Mouse (Mus musculus): ENCODE measurements around the gene Slc43a3.

The Slc43a3 gene

DNA sequence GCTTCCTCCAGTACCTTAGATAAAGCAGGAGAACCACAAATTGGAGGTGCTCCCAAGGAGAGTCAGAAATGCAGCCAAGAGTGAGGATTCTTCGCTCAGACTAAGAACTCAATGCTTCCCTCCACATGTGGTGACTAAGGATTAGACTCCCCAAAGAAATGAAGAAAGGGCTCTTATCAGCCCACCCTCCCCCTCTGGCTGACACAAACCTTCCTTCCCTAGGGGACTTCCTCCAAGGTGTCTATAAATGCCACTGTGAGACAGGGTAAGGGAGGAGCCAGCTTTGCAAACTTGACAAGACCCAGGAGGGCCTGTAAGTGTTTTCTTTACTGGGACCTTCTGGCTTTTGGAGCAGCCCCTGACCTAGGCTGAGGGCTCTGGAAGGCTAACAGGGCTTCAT is 43.8 kb downstream of the Slc43a3 start, which contains the start of gene Prg2:
Gene Prg2, plus strand, starts transcription at position 274 of the 400 bp plus-strand sequence.
- no peak for DNase-seq (ENCODE audit: low spot score)

DNA sequence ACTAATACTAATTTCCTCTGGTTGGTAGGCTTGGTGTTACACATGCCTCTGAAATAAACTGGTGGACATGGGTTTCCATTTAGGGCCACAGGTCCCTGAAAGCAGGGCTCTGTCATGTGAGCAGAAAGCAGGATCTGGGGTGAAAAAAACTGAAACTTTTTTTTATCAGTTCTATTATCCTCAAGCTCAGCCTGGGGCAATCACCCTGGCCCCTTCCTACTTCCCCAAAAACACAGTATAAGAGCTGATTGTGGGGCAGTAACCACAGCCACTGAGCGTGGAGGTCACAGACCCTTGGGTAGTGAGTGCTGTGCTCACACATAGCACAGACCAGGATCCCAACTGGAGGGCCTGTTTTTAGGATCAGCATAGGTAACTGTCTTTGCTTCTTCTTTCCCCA is 51.6 kb downstream of the Slc43a3 start, which contains the start of gene Prg3:
Gene Prg3, plus strand, starts transcription at position 286 of the 400 bp plus-strand sequence.
- no peak for DNase-seq (ENCODE audit: low spot score)

DNA sequence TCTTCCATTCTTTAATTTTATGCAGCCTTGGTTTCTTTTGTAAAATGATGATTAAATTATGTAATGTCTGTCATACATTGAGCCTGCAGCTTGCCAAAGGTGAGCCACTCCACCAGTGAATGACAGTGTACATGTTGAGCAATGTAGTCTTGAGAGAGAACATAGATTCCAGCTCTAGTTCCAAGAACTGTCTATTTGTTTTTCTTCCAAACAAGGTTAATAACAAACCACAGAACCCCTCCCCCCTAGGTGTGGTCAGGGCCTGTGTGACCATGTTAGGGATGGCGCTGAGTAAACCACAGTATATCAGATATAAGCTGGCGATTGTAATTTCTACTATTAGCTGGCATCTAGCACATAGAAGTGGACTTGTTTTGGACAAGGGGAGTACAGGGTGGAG is 60.0 kb downstream of the Slc43a3 start:
- no peak for DNase-seq (ENCODE audit: low spot score)

DNA sequence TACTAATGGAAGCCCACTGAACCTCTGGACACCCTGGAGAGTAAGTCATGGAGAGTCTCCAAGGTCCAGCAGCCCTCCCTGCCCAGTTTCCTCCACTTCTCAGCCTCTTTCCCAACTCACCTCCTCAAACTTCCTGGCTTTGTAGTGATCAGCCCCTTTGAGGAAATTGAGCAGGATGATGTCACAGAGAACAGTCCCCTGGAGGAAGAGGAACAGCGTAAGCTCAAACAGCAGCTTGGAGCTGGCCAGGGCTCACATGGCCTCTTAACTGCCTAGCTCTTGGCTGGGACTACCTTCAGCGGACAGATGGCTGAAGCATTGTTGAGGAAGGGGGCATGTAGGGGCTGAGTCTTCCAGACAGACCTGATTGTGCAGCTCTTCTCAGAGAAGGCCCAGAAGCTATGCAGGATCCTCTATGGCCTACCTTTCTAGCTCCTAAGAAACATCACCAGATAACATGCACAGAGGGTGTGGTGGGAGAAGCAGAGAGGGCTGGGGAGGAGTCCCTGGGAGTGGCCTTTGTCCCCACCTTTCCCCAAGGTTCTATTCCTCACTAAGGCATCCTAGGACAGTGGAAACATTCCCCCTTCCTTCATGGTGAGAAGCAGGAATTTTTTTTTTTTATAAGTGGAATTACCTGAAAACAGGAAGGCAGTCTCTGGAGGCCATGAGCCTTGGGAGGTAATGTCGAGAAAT is 63.3 kb downstream of the Slc43a3 start:
- no peak for DNase-seq (ENCODE audit: low spot score)

DNA sequence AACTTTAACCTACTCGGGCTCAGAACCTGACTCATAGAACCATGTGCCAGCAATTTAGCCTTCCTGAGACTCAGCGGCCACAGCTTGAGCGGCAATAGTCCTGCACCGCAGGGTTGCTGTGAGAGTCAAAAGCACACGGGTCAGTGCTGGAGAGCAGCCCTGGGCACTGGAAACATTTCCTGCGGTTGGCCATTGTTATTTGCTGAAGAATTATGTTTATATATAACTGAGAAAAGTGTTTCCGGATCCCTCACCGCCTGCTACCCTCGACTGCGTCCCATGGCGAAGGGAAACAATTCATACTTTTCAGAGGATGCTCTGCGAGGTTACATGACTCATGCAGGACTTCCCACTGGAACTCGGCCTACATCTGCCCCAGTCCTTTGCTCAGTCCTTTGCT is 65.1 kb downstream of the Slc43a3 start:
- no peak for DNase-seq (ENCODE audit: low spot score)

DNA sequence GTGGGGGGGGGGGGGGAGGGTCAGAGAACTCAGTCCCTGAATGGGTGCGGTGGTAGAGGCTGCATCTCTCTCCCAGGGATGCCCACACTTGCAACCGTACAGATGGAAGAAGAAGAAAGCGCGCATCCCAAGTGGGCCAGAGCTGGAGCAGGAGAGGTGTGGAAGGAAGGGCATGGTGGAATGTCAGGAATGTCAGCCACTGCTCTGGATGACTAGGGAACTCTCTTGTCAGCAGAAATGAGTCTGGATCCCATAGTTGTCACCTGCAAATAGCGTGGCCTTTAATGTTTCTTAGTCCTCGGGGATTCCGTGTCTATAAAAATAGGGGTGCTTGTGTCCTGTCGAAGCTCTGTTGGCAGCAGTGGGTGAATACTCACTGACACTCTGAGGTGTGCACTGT is 66.2 kb downstream of the Slc43a3 start:
- no peak for DNase-seq (ENCODE audit: low spot score)

DNA sequence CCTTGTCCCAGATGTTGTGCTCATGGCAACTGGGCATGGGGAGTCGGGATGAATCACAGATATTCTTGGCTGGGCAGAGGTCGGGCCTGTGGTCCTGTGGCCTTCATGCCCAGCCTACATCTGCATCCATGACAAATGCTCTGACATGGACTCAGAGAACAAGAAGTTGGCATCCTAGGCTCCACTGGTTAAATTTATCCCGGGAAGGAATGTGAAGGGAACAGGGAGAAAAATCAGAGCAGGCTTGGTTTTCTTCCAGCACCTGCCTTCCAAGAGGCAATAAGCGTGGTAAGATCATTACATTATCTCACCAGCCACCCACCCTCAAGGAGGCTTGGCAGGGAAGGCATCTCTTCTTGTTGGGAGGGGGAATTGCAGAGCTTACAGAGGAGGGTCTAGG is 68.0 kb downstream of the Slc43a3 start:
- DNase-seq (ENCODE audit: low spot score), result no peak

DNA sequence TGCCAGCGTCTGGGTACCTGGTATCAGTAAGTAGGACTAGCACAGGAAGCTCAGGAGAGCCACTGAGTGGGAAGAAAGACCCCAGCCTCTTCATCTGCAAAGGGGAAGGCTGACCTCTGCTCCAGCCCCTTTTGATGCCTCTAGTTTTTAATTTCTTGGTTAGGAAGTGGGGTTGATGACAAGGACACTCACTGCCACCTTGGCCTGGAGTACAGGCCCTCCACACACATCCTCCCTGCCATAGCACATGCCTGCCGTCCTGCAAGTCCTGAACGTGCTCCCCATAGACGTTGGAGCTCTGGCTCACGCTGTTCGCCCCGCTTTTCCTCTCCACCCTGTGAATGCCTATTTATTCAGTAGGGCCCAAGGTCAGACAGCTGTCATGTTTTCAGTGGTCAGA is 70.2 kb downstream of the Slc43a3 start:
- no peak for DNase-seq (ENCODE audit: low spot score)

DNA sequence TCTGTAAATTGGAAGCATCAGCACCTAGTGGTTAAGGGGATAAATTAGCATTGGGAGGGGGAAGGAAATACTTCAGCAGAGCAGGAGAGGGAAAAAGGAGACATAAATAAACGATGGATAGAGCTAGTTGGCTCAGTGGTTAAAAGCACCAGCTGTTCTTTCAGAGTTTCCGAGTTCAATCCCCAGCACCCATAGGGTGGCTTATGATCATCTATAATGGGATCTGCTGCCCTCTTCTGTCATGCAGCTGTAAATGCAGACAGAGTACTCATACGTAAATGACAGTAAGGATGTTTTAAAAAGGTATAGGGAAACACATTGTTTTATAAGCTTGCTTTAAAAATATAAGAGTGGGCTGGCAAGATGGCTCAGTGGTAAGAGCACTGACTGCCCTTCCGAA is 71.3 kb downstream of the Slc43a3 start:
- no peak for DNase-seq (ENCODE audit: low spot score)

Data from testis, postnatal 14 days (tissue).